Mouse (Mus musculus) adipocyte (in vitro differentiated cells): ENCODE results near the gene Sgtb.

Source experiments
- DNase-seq: peaks from one replicate; pipeline ENCODE4 v3.0.0-alpha.2; 2016; ENCODE audit warnings: low spot score

The Sgtb gene

GRCm38 (mm10) chr13:104179176-104179888, 69.8 kb downstream of the Sgtb start:
- peak; percentile 44 for DNase-seq

DNA sequence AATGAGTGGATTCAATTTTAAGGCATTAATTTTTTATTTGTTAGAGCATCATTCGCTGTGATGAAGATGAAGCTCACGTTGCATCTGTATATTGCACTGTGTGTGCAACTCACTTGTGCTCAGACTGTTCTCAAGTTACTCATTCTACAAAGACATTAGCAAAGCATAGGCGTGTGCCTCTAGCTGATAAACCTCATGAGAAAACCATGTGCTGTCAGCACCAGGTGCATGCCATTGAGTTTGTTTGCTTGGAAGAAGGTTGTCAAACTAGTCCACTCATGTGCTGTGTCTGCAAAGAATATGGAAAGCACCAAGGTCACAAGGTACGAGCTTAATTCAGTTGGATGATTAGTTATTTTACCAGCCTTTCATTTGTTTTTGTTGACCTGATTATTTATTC, 77.8 kb downstream of the Sgtb start:
- DNase-seq: no peak
